In genomic region chr14:72293677-72294387, GRCm38 (mm10) we compare ENCODE assay signal across 9 mouse cellular contexts.
DNase-seq lines count a peak whose midpoint lies in the region; ATAC-seq and TF ChIP-seq lines count a peak whose summit lies in the region.
"Had no signal": no experiment of that assay in that cellular context is flagged by ENCODE, and none has a peak within 500 bp of the region (broad histone marks: within the 10 kb centered on the region; RNA-seq: fewer than 3 reads in every experiment).

No protein-coding gene starts in this region.

- TF ChIP-seq CTCF in kidney, adult 2 months (conservative IDR thresholded peaks at IDR 0.05; ENCODE audit: insufficient read depth, insufficient read length, low read depth, low read length): no peak

- TF ChIP-seq POLR2A in kidney, adult 2 months (IDR thresholded peaks at IDR 0.05; ENCODE audit: low read depth, low read length): no peak

- DNase-seq in kidney, adult 2 months: peak; percentile 4
- no peak for DNase-seq in kidney, postnatal 25 days
- DNase-seq in ZHBTc4 (ENCODE audit: low read depth, low spot score): peak; percentile 19
- DNase-seq in hindbrain, embryonic 14.5 days (ENCODE audit: low spot score): peak; percentile 74
- DNase-seq in lung, postnatal 25 days (ENCODE audit: low spot score): peak; percentile 78
- no peak for DNase-seq in urinary bladder, postnatal 14 days (ENCODE audit: low spot score)
- no peak for DNase-seq in spleen, postnatal 4 days (ENCODE audit: low spot score in 2 of 2)

- H3K9me3 ChIP-seq in hindbrain, embryonic 14.5 days (ENCODE audit: control insufficient read depth, low read length): no peaks in the 10 kb centered on the region
- H3K9me3 ChIP-seq: limb, embryonic 15.5 days had no signal

- no peak overlapping the region for H3K4me3 ChIP-seq in kidney, adult 2 months (ENCODE audit: insufficient read depth, low read depth, low read length)
- H3K4me3 ChIP-seq in hindbrain, embryonic 14.5 days (replicated peaks; ENCODE audit: low read length): no peak overlapping the region
- H3K4me3 ChIP-seq: limb, embryonic 15.5 days had no signal

- no peak overlapping the region for H3K27ac ChIP-seq in kidney, adult 2 months (ENCODE audit: insufficient read depth, low read depth, low read length)
- H3K27ac ChIP-seq in hindbrain, embryonic 14.5 days: no peak overlapping the region
- H3K27ac ChIP-seq: limb, embryonic 15.5 days had no signal

- H3K4me2 ChIP-seq in hindbrain, embryonic 14.5 days (replicated peaks): no peak overlapping the region
- H3K4me2 ChIP-seq: limb, embryonic 15.5 days had no signal

- no peak overlapping the region for H3K9ac ChIP-seq in hindbrain, embryonic 14.5 days
- H3K9ac ChIP-seq: limb, embryonic 15.5 days had no signal

- 66% methylated on average over 9 of the region's 9 CpGs for WGBS in kidney, adult 2 months
- 66% methylated on average over 9 of the region's 9 CpGs for WGBS in hindbrain, embryonic 14.5 days

- peak; percentile 68; the same call in 1 of the 2 replicates for ATAC-seq in hindbrain, embryonic 14.5 days (ENCODE audit: low FRiP score)
- ATAC-seq in monocyte, adult 5-6 weeks (replicated peaks; ENCODE audit: insufficient number of reproducible peaks, low FRiP score, low TSS enrichment, poor library complexity, severe bottlenecking): no peak

- H3K27me3 ChIP-seq in kidney, adult 2 months (replicated peaks; ENCODE audit: control insufficient read depth, insufficient read depth, low read length): no peaks in the 10 kb centered on the region
- no peaks in the 10 kb centered on the region for H3K27me3 ChIP-seq in hindbrain, embryonic 14.5 days (ENCODE audit: control insufficient read depth, insufficient read depth, low read length)

- H3K4me1 ChIP-seq in kidney, adult 2 months (ENCODE audit: control insufficient read depth, insufficient read depth, low read length): no peaks in the 10 kb centered on the region
- H3K4me1 ChIP-seq in hindbrain, embryonic 14.5 days (replicated peaks; ENCODE audit: control insufficient read depth, insufficient read depth, low read length): peaks cover 11% of the 10 kb centered on the region; the same call in 1 of the 2 replicates

- no peaks in the 10 kb centered on the region for H3K36me3 ChIP-seq in kidney, adult 2 months (ENCODE audit: control insufficient read depth, insufficient read depth, low read length)
- H3K36me3 ChIP-seq in hindbrain, embryonic 14.5 days (replicated peaks; ENCODE audit: control insufficient read depth, insufficient read depth): no peaks in the 10 kb centered on the region
- H3K36me3 ChIP-seq: limb, embryonic 15.5 days had no signal

Comparison
In these comparisons a context has a peak if more than half of its experiments do, and no peak if none do; other contexts are left out.
1. DNase-seq: peak in kidney, adult 2 months (single experiment), ZHBTc4 (single experiment), hindbrain, embryonic 14.5 days (single experiment) and lung, postnatal 25 days (single experiment); none in kidney, postnatal 25 days (0 of 2), urinary bladder, postnatal 14 days (single experiment) and spleen, postnatal 4 days (0 of 2).